Mouse (Mus musculus) cerebral cortex, adult 2 months (tissue): ENCODE measurements around the gene Slc27a3.

Experiments used
- WGBS: fragments of 180-500 bp; shearing (Covaris S2); methylation state at CpG from one replicate; pipeline ENCODE4 v1.1.7; 2018; 5-methylcytosine and 5-hydroxymethylcytosine counted together

Slc27a3 gene

GRCm38 (mm10) chr3:90338190-90338589, 51.5 kb downstream of the Slc27a3 start:
- WGBS: 58% methylated on average over 3 of the region's 3 CpGs
